In genomic region chr17:8165608-8165945, GRCm38 (mm10) we compare ENCODE assay signal across 8 mouse cellular contexts. TPM values are rescaled to one million over a fixed set of nuclear protein-coding genes. Genes with fewer than 3 reads are reported as not detected.
DNase-seq lines count a peak whose midpoint lies in the region; ATAC-seq lines count a peak whose summit lies in the region.
"Not testable (repeated sequence)": the region's sequence is repeated elsewhere in the genome, so short reads cannot be mapped to it uniquely, and the experiment has no call there.

No protein-coding gene starts in this region.

- peak overlapping the region; percentile 61; the same call in 1 of the 2 replicates for H3K9ac ChIP-seq in hindbrain, embryonic 14.5 days

- intact Hi-C loops in left cerebral cortex, postnatal 36 days (cut with DNase I): not testable (repeated sequence)

- H3K36me3 ChIP-seq in hindbrain, embryonic 14.5 days (replicated peaks; ENCODE audit: control insufficient read depth, insufficient read depth): peaks cover 21% of the 10 kb centered on the region

- not testable (repeated sequence) for ATAC-seq in hindbrain, embryonic 14.5 days (ENCODE audit: low FRiP score)

- under 1% methylated on average over 35 of the region's 42 CpGs for WGBS in hindbrain, embryonic 14.5 days

- H3K27me3 ChIP-seq in hindbrain, embryonic 14.5 days (ENCODE audit: control insufficient read depth, insufficient read depth, low read length): not testable (repeated sequence)

- H3K27ac ChIP-seq in hindbrain, embryonic 14.5 days: not testable (repeated sequence)

- DNase-seq in adrenal gland, adult 18-20 months (ENCODE audit: low spot score in 2 of 2): peak; percentile 39 to 41
- peak; percentile 42 to 54 for DNase-seq in cerebellum, postnatal 36 days
- peak; percentile 21 to 33 for DNase-seq in gastrocnemius, adult 8-10 months (ENCODE audit: low spot score in 2 of 2)
- DNase-seq in hindbrain, embryonic 14.5 days (ENCODE audit: low spot score): not testable (repeated sequence)
- DNase-seq in left cerebral cortex, postnatal 36 days (ENCODE audit: low spot score in 2 of 2): peak; percentile 55 to 66
- DNase-seq in lung, postnatal 4 days: peak; percentile 47 to 61
- peak; percentile 48 for DNase-seq in ovary, postnatal 36 days (ENCODE audit: low spot score)
- peak; percentile 57 to 67 for DNase-seq in thymus, postnatal 36 days

- H3K4me3 ChIP-seq in hindbrain, embryonic 14.5 days (replicated peaks; ENCODE audit: low read length): peak overlapping the region; percentile 44

- H3K4me1 ChIP-seq in hindbrain, embryonic 14.5 days (replicated peaks; ENCODE audit: control insufficient read depth, insufficient read depth, low read length): not testable (repeated sequence)

- H3K9me3 ChIP-seq in hindbrain, embryonic 14.5 days (ENCODE audit: control insufficient read depth, low read length): not testable (repeated sequence)

- H3K4me2 ChIP-seq in hindbrain, embryonic 14.5 days (replicated peaks): peak overlapping the region; percentile 49

RNA-seq across cellular contexts. Expression of gene Fgfr1op, which starts 0.3 kb away (rescaled TPM):
- 10 to 100 TPM; 17.5 to 26.1 TPM for total RNA-seq in adrenal gland, adult 18-20 months (2021)
- 10 to 100 TPM; 14.6 to 19.1 (median 15.8) TPM for total RNA-seq in gastrocnemius, adult 8-10 months (2022)
- 32.2 and 39.6 TPM in 2 replicates for polyA plus RNA-seq in hindbrain, embryonic 14.5 days (2014; fragmentation: Nextera tagmentation; extraction: Ambion mirVana)
- 10 to 100 TPM; 16.4 to 18.1 TPM for total RNA-seq in left cerebral cortex, postnatal 36 days (2021)

RNA-seq across cellular contexts. Expression of gene Rnaset2a, which starts 17.7 kb away (rescaled TPM):
- total RNA-seq in adrenal gland, adult 18-20 months (2021): 10 to 100 TPM; 52.2 to 60.3 TPM
- 10 to 100 TPM; 15.2 to 21.7 (median 18.0) TPM for total RNA-seq in gastrocnemius, adult 8-10 months (2022)
- polyA plus RNA-seq in hindbrain, embryonic 14.5 days (2014; fragmentation: Nextera tagmentation; extraction: Ambion mirVana): 18.7 and 20.0 TPM in 2 replicates
- 1 to 10 TPM; 4.6 to 5.1 TPM for total RNA-seq in left cerebral cortex, postnatal 36 days (2021)

RNA-seq across cellular contexts. Expression of gene Gm49673, which starts 18.0 kb away (rescaled TPM):
- total RNA-seq in adrenal gland, adult 18-20 months (2021): under 1 TPM; 0.22 to 0.43 TPM
- total RNA-seq in gastrocnemius, adult 8-10 months (2022): under 1 TPM in 2 of 4 experiments, not detected in 2; 0.15 to 0.54 TPM
- 0.12 and 0.27 TPM in 2 replicates for polyA plus RNA-seq in hindbrain, embryonic 14.5 days (2014; fragmentation: Nextera tagmentation; extraction: Ambion mirVana)
- total RNA-seq in left cerebral cortex, postnatal 36 days (2021): under 1 TPM; 0.29 to 0.37 TPM
